Mouse (Mus musculus): ENCODE measurements around the gene Ifrd2.

Gene Ifrd2

DNA sequence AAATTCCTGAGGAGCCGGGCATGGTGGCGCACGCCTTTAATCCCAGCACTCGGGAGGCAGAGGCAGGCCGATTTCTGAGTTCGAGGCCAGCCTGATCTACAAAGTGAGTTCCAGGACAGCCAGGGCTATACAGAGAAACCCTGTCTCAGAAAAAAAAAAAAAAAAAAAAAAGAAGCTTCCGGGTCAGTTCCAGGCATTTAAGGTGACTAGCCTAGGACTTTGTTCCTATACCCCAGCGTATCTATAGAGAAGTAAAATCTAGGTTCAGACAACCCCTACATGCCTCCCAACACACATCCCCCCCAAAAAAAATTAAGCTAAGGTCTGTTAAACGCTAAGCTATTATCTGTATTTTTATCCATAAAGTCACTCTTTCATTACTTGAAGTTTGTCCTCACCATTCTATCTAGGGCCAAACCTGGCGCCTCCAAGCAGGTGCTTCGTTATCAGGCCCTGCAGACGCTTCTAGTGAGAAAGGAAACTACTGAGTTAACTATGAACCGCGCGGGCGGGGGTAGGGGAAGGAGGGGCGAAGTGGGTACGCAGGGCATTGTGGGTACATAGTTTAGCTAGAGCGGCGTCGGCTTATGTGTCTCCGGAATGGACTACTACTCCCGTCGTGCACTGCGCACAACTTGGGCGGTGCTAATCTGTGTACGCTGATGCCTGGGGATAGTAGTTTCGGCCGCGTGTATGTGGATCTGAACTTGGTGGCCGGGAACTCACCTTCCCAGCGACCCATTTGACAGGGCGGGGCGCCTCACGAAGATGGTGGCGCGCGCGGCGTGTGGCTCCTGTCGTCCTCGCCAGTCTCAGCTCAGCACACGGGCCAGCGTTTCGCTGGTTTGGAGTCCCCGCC is at the start of gene Ifrd2:
Ifrd2 (plus strand) TSS at position 669 of the 859 bp plus-strand sequence.
- peak; percentile 98 for DNase-seq (ENCODE audit: low spot score)

- DNase-seq (ENCODE audit: low spot score) = no peak
Observed at GRCm38 (mm10) chr9:107538231-107538630, 49.2 kb upstream of the Ifrd2 start.

DNA sequence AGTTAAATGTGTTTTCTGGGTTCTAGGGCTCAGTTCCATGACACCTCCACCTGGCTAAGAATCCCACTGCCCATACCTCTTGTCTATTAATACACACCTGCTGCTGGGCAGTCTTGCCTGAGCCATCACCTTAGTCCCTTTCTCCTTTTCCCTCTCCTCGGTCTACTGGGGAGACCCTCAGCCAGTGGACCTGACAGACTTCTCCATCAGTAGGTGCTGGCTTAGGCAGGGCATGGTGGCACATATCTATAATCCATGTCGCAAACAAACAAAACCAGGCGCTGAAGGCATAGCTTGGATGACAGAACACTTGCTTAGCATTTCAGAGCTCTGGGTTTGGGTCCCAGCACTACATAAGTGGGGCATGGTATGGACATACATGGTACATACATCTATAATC is 48.7 kb upstream of the Ifrd2 start:
- DNase-seq (ENCODE audit: low spot score) = no peak

DNA sequence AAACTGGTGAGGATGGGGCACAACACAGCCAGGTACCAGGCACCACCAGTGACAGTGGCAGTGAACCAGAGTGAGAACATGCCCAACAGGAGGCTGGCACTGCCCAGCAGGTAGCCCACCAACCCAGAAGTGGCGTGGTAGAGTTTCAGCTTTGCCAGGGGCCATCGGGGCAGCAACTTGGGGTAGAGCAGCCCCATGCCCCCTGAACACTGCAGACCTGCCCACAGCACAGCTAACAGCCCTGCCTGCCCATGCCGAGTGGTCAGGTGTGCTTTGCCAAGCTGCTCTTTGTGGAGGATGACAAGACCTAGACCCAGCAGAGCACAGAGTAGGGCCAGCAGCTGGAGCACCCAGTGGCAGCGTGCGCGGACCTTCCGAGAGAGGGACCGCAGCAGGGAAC is 47.5 kb upstream of the Ifrd2 start:
- no peak for DNase-seq (ENCODE audit: low spot score)

- no peak for DNase-seq (ENCODE audit: low spot score)
Observed at GRCm38 (mm10) chr9:107540420-107540819, 47.0 kb upstream of the Ifrd2 start.

DNA sequence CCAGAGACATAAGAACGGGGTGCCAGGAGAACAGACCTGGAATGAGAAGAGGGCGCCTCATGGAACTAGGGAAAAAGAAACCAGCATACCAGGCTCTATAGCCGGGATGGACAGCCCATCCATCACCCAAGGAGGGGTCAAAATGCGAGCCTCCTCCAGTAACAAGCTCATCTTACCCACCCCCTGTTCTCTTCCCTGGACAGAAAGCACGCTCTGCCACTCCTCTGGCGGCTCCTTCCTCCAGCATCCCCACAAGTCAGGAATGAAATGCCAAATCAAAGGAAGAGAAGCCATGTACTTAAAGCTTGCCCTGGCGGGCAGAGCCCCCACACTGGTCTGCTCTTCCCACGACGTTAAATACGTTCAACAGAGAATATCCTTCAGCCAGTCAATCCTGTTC is 46.4 kb upstream of the Ifrd2 start:
- DNase-seq (ENCODE audit: low spot score) = no peak

DNA sequence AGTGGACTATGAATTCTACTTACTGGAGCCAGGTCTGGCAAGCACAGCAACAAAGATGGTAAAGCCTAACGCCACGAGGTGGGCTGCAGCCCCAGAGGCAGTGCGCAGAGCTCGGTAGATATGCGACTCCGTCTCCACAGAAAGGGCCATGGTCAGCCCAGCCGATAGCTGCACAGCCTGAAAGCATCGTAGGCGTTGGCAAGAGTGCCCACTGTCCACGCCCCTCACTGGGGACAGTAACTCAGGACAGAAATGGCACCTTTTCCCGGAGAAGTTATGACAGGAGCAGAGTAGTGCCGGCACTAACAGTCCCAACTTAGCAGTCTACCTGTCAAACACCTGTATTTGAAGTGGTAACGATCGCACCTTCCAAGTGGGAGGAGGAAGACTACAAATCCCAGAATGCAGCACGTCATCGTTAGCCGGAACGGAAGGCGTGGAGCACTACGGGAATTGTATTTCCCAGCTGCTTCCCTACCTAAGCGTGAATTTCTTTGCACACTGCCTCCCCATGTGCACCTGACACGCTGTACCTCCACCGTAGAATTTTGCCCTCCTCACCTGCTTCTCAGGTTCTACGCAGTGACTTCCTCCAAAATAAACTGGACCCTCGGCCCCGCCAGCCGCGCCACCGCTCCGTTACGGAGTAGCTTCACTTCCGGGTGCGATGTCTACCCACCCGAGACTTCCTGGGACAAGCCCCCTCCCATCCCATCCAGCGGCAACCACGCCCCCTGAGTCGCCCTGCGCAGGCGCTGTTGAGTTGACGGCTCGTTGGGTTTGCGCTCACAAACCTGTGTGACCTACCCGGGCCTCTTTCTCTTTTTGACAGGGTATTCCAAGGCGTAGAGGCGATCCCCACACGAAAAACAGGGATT is 45.7 kb upstream of the Ifrd2 start, which contains the start of the genes Cyb561d2 and Nprl2:
Cyb561d2 (minus strand) TSS at position 720 of the 878 bp plus-strand sequence.
Nprl2 (plus strand) TSS at position 753 of the 878 bp plus-strand sequence.
- peak; percentile 95 for DNase-seq (ENCODE audit: low spot score)

GRCm38 (mm10) chr9:107542352-107542686 is 45.1 kb upstream of the Ifrd2 start:
- DNase-seq (ENCODE audit: low spot score) = no peak

DNA sequence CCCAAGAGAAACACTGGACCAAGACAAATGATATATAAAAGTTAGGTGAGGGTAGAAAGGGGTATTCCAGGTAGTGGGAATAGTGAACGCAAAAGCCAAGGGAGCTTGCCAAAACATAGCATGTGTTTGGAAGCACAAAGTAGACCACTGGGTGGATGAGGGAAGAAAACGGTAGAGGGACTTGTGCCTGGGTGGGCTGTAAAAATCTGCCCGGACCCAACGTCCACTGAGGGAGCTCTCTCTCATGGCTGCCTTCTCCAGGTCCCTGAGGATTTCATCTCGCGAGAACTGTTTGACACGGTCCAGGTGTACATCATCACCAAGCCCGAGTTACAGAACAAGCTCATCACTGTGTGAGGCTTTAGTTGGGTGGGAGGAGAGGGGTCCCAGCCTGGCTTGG is 44.7 kb upstream of the Ifrd2 start:
- DNase-seq (ENCODE audit: low spot score) = no peak

GRCm38 (mm10) chr9:107543299-107543698 is 44.1 kb upstream of the Ifrd2 start:
- no peak for DNase-seq (ENCODE audit: low spot score)

DNA sequence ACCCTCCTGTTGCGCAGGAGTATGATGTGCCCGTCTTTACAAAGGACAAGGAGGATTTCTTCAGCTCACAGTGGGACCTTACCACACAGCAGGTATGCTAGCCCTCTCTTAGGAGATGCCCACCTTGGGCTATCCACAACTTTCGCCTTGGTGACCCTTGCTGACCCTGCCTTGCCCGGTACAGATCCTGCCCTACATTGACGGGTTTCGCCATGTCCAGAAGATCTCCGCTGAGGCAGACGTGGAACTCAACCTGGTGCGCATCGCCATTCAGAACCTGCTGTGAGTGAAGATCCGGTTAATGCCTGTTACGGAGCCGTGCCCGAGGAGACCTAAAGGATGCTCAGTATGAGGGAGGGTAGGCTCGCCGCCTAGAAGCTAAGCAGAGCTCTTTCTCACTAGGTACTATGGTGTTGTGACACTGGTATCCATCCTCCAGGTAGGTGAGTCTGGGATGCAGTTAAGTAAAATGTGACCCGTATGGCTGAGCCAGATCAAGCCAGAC is 43.2 kb upstream of the Ifrd2 start:
- no peak for DNase-seq (ENCODE audit: low spot score)

GRCm38 (mm10) chr9:107544729-107545128 is 42.7 kb upstream of the Ifrd2 start:
- DNase-seq (ENCODE audit: low spot score) = no peak

DNA sequence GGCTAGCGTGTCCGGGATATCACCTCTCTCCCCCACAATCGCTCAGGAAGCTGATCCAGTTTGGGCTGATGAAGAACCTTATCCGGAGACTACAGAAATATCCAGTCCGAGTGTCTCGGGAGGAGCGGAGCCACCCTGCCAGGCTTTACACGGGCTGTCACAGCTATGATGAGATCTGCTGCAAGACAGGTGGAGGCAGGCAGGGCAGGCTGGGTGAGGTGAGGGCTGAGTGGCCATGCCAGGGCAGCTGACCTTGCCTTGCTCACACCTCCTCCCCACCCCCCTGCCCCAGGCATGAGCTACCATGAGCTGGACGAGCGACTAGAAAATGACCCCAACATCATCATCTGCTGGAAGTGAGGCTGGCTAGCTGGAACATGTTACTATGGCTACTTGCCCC is 42.2 kb upstream of the Ifrd2 start:
- no peak for DNase-seq (ENCODE audit: low spot score)

DNA sequence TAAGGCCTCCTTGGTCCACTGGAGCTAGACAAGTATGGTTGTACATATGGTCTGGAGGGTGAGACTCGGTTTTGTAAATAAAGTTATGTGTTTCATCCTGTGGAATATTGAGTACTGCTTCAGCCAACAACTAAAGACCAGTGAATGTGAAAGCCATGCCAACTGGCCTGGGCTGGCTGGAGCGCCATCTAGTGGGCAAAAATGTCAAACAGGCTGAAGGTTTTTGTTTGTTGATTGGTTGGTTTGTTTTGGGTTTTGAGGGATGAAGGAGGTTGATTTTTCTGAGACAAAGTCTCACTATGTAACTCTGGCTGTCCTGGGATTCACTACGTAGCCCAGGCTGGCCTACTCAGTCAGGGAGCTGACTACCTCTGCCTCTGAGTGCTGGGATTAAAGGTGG is 41.8 kb upstream of the Ifrd2 start:
- DNase-seq (ENCODE audit: low spot score) = peak; percentile 87

GRCm38 (mm10) chr9:107547026-107547425 is 40.4 kb upstream of the Ifrd2 start, which contains the start of gene Zmynd10:
Gene Zmynd10 (plus strand): TSS chr9:107547298.
- DNase-seq (ENCODE audit: low spot score) = peak; percentile 95

DNA sequence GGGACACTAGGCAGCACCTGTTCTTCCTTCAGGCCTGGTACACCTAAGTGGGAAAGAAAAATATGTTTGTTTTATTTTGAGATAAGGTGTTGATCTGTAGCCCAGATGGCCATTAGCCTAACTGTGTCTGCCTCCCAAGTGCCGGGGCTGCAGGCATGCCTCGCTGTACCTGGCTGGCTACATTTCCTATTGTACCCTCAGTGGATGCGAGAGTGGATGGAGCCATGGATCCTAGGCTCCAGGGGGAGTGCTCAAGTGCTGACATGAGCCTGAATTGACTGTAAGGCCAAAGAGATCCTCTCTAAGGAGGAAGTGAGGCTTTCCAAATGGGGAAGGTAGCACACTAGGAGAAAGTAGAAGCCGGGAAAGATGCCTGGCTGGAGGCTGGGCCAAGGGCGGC is 39.5 kb upstream of the Ifrd2 start:
- DNase-seq (ENCODE audit: low spot score) = no peak

DNA sequence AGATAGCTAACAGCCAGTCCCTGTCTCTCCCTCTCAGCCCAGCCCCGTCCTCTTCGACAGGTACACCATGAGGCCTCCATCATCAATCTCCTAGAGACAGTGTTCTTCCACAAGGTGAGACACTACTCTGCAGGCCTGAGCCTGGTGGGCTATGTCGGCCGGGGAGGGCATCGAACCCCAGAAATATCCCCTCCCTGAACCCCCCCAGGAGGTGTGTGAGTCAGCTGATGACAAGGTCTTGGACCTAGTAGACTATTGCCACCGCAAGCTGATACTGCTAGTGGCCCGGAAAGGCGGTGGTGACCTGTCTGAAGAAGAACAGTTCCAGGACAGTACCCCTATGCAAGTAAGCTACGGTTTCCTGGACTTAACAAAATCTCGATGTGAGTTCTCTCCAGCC is 38.6 kb upstream of the Ifrd2 start:
- DNase-seq (ENCODE audit: low spot score) = no peak

- no peak for DNase-seq (ENCODE audit: low spot score)
Observed at GRCm38 (mm10) chr9:107549297-107550074, 38.0 kb upstream of the Ifrd2 start.

- DNase-seq (ENCODE audit: low spot score) = no peak
Observed at GRCm38 (mm10) chr9:107550491-107551116, 36.8 kb upstream of the Ifrd2 start.

DNA sequence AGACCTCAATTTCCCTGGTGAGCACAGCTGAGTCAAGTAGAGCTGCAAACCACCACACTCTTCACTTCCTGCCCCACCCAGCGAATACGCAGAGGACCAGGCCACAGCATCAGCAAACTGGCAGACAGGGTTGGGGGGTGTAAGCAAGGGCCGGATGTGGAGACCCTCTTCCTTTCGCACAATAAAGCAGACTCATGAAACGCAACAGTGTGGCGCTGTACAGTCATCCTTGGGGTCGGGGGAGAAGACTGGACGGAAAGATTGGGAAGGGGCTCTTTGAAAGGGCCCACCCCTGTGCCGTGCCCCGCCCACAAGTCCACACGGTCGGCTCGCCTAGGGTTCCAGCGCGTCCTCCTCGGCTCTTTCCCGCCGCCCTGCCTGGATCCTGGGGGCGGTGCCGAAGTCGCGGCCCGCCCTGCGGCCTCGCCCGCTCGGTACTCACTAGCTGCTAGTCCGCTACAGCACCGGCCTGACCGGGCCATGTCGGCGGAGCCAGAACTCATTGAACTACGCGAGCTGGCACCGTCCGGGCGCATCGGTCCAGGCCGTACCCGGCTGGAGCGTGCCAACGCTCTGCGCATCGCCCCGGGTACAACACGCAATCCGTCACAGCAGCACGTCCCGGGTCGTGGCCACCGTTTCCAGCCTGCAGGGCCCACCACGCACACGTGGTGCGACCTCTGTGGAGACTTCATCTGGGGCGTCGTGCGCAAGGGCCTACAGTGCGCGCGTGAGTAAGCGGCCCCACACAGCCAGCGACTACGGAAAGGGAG is 36.1 kb upstream of the Ifrd2 start, which contains the start of gene Rassf1:
Rassf1 (plus strand) TSS at position 439 of the 773 bp plus-strand sequence.
- DNase-seq (ENCODE audit: low spot score) = peak; percentile 62

All from retina, embryonic 14.5 days (tissue).